Mouse (Mus musculus): ENCODE measurements around the gene Sema3d. TPM values are rescaled to one million over a fixed set of nuclear protein-coding genes. Genes with fewer than 3 reads are reported as not detected.

Gene Sema3d
- polyA plus RNA-seq (2017; shearing (Covaris generic)) = 1 to 10 TPM in 1 of 2 experiments, under 1 TPM in 1; 0.79 to 2.1 TPM

GRCm38 (mm10) chr5:12383133-12383959 lies at the start of gene Sema3d:
Gene Sema3d (plus strand): TSS chr5:12383385.

